Mouse (Mus musculus) CD4-positive, CD25-positive, alpha-beta regulatory T cell, adult 2 months (primary cell): ENCODE results near the gene Pdia5.

Experiments used
- DNase-seq: peaks from one replicate; pipeline ENCODE4 v3.0.0-alpha.2; 2012; ENCODE audit warnings: low read depth, low spot score

The Pdia5 gene

DNA sequence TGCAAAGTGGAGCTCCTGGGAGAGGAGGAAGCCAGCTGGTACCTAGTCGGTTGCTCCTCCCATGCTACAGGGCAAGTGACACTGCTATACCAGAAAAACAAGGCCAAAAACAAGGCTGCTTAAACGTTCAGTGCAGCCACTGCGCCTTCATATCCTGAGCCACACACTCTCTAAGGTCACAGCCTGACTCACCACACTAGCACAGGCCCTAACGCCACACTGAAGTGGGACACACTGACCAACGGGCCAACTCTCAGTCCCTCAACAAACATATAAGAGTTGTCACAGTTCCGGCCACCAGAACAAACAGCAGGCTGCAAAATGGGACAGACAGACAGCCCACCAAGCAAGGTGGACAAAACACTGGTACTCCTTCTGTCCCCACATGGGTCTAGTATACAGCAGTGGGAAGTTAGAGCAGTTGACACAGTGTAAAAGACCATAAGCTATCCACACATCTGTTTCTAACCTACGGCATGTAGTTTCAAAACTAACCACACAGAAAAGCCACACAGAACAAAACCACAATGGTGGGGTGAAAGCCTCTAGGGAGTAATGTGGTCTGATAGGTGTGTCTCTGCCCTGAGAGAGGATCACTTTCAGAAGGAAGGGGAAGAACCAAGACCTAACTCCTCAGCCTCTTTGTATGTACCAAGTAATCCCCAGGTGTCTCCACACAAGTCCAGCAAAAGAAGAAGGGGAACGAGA lies 6.0 kb downstream of the Pdia5 start:
- no peak for DNase-seq

DNA sequence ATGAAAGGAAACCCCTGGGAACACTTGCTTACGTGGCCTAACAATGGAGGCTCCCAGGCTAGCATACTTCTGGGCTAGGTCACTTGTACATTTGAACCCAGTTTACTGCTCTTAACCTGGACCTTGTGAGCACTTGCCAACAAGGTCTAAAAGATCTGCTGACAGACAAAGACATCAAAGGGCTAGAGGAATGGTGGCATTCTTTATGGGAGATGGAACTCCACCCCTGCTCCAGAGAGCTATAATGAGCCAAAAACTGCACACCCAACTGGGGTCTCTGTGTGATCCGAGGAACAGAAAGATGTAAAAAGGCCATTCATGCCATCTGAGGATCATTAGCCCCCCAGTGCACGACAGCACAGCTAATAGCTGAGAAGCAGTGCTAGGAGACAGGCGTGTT lies 6.6 kb downstream of the Pdia5 start:
- no peak for DNase-seq

DNA sequence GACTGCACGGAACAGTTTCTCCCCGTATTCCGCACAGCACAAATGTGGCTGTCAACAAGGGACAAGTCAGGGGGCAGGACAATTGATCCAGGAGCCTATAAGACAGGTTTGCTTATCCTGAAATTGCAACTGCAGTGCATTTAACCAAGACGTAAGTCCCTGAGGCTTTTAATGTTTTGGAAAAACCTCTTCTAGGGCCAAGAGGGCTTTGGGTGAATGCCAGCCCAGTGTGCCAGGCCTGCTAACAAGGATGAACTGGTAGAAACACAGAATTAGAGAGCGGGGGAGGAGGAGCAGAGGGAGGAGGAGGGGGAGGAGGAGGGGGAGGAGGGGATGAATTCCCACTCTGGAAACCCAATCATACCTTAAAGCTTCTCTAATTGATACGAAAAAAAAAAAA lies 11.4 kb downstream of the Pdia5 start:
- no peak for DNase-seq

DNA sequence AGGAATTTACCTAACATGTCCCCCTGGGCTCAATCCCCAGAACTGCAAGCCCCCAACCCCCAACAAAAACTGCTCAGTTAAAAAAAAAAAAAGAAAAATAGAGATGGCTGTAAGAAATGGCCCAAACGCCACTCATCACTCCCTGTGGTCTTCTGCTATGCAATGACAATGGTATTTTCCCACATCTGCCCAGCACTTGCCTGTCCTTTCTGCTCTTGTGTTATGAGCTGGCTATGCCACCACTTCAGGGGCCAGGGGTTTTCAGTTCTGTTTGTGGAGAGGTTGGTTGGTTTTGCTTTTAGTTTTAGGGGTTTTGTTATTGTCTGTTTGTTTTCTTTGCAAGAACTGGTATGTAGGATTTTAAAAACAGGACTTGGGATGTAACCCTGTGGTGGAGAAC lies 13.4 kb downstream of the Pdia5 start:
- DNase-seq = no peak

DNA sequence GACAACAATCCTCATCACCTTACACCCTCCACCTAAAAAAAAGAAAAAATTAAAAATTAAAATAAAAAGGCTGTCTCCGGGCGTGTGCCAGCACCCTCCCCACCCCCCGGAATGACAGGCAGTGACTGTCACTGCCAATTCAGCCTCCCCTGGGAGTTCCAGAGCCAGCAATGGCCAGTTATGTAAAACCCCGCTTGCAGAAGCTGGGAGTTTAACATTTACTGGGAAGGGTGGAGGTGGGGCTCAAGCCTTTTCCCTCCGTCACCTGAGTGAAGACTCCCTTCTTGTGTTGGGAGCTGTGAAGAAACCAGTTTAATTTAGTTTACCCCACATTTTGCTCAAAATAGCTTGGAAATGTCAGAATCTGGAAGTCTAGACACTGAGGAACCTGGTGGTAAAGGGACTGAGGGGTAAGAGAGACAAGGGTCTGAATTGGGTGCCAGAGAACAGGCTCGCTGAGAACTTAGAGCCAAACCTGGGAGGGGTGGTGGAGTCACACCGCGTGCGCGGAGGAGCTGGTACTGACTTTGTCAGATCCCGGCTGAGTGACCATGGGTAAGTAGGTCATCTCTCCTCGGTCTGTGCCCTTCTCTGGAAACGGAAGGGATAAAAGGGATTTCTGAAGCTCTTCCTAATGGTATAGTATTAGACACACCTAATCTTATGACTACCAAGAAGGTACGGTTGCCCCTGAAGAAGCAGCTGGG lies 18.0 kb downstream of the Pdia5 start:
- DNase-seq = no peak

DNA sequence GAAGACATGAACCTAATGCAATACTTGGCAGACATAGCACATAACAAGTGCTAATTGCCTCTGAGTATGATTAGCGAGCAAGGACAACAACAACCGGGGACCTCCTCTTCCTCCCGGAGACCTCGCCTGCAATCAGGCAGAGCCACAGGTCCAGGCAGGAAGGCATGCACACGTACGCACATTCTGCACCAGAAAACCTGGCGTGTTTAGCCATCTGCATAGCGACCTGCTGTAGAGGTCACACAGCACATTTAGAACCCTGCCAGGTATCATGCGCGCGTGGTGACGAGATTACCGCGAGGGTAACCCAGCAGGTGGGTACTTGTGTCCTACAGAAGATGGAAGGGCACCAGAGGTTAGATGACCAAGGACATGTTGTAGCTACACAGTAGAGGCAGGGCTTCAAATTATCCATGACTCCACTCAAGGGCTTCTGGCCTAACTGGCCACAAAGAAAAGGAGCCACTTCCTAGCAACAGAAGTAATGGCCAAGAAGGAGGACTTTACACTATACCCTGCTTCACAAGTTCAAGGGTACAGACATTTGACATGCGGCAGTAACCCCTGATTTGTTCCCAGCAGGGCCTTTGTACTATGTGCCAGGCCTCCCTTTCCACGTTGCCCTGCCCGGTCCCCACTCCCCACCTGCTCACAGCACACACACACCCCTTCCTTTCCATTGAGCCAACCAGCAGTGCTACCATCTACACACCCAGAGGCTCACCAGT lies 18.7 kb downstream of the Pdia5 start:
- no peak for DNase-seq

DNA sequence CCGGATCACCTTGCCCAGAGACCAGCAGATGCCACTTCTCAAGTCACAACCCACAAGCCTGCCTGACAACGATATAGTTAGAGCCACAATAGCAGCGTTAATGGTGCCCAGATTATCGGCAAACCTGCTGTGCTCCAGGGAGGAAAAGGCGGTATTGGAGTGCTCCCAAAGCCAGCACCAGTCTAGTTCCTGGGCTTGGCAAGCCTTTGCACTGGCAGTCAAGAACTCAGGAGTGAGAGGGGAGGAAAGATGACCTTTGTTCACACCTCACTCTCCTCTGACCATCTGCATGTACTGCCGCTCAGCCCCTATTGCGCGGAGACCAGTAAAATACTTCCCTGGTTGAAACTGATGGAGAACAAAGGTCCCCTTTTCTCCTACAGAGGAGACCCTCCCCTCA lies 19.7 kb downstream of the Pdia5 start:
- DNase-seq = no peak

DNA sequence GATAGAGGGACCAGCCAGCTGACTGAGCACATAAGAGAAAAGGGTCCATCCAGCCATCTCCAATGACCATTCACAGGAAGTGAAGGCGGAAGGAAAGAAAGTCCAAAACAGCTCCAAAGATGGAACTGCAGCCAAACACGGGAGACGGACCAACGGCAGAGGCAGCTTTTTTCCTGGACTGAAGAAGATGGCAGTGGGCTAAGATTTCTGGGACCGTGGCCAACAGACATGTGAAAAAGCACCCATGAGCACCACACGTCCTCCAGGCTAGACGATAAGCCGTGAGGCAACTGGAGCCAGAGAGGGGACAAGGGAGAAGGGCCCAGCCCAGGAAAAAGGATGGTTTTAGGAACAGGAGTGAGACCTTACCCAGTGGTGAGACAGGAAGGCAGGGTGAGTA lies 20.6 kb downstream of the Pdia5 start:
- DNase-seq = no peak

DNA sequence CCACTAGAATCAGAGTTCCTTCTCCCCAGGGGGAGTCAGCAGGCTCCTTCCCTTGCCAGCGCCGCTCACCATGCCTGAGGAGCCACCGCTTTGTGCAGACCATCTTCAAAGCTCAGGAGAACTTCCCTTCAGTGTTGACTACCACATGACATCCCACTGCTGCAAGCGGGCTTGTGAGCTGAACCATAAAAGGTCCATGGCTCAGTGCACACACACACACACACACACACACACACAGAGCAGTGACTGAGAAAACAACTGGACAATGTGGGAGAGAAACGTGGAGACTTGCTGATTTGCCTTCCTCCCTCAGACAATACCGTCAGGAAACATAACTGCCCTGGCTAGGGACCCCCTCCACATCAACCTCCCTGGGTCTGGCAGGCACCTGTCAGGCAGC lies 21.7 kb downstream of the Pdia5 start:
- DNase-seq = no peak

DNA sequence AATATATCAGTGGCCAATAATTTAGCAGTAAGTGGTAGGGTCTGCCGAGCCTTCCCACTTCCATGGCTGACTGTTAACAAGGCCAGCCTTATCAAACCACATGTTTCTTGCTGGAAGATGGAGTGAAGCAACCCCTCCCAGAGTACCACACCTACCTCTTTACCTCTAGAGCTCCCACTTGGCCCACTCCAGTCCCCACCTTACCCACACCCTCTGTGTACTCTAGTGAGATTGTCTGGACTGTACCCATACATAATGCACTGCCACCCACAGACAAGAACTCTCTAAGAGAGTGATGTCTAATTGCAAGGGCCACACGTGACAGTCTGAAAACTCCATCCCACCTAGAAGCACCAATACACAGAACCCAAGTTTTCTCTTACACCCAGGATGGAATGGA lies 23.6 kb downstream of the Pdia5 start:
- DNase-seq = no peak

DNA sequence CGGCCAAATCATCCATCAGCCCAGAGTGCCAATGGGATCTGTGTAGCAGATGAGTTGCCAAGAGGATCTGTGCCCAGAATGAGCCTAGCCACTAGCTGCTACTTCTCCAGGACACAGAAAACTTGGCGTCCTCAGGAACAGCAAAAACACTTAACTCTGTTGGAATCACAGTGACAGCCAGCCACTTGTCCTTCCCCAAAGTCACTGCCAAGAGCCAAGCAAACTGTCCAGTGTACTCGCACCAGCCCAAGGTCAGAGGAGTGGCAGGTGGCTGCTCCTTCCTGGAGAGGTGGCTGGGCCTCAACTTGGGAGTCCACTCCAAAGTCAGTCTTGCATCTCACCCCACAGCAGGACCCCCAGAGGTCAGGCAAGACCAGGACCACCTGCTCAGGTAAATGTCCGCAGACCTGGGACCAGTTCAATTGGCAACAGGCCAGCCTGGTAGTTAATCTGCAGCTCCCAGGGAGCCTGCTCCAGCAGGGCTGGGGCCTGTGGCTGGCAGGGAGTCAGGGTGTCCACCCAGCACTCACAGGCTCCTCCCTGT lies 24.8 kb downstream of the Pdia5 start:
- no peak for DNase-seq

DNA sequence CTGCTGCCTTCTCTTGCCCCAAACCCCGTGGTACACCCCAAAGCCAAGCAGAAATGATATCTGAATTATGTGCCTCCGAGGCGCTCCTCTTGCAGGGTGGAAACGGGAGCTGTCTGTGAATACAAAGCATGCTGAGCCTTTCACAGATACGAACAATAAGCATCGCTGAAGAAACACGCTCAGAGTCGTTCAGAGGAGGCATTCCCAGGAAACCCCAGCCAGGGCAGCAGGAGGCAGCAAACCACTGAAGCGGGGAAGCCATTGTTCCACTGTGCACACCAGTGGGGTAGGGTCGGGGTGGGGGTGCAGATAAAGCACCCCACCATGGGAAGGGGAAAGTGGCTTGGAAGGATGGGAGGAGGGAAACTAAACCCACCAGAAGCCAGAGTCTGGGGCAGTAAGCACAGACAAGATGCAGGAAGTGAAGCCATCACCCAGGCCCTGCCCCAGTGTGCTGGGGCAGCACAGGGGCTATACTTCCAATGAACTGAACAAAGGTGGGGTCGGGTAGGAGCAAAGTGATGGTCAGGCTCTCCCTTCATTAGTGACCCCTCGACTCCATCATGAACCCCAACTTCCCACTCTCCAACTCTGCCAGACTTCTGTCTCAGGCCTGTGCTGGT lies 25.9 kb downstream of the Pdia5 start:
- no peak for DNase-seq

DNA sequence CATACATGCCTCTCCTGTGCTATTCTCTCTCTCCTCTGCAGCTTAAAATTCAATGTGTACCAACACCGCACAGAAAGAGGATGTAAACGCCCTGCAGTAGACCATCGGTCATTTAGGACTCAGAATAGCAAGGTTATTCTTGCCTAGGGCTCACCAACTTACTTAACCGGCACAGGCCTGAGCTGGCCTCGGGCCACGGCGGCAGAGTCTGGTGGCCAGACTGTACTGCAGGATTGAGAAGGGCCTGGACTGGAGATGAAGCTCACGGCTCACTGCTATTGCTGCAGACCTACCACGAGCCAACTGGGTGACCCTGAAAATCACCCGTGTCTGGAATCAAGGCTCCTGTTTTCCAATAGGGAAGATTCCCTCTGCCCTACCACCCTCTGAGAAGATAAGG lies 27.0 kb downstream of the Pdia5 start:
- no peak for DNase-seq

DNA sequence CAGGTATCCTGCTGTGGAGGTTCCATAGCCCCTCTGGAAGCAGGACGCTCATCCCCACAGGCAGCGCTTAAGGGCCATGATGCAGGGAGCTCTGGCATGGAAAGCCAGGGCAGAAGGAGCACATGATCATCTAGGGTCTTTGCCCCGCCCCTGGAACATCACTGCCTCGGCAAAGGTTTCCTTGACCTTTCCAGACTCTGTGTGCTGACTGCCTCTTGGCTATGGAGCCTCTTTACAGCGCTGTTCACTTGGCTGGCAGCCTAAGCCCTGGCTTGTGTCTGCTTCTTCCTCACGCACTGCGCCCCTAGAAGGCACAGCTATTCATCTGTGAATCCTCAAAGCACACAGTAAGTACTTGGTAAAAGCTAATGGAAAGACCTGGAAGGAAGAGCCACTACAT lies 27.7 kb downstream of the Pdia5 start:
- DNase-seq = no peak

DNA sequence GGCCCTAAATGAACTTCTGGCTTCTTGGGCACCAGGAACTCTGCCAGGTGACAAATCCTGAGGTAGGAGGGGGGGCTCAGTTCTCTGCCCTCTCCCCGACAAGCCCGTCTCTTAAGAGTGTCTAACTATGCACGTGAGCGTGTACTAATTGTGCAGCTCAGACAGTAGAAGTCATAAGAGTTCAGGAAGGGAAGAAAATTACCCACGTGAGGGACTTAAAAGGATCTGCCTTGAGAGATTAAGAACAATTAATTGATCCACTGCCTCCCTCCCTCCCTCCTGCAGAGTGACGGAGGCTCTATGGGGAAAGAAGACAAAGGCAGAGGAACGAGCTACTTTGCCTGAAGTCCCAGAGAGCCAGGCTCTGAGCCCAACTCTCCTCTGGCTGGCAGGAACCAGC lies 31.1 kb downstream of the Pdia5 start:
- DNase-seq = no peak

DNA sequence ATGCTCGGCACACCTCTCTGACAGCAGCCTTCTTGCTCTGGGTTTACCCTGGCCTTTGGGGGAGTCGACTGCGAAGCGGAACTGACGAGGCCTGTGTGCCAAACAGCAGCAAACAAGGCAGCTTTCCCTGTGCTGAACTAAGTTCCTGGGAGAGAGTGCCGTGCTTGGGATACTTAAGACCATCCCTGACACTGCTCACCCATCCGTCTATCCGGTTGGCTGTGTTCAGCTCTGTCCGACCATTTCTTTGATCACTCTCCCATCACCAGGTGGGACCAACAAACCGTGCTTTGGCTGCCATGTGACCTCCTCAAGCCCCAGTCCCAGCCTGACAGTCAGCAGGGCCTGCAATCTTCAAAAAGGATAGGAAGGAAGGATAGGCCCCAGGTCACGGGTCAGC lies 32.4 kb downstream of the Pdia5 start:
- no peak for DNase-seq

DNA sequence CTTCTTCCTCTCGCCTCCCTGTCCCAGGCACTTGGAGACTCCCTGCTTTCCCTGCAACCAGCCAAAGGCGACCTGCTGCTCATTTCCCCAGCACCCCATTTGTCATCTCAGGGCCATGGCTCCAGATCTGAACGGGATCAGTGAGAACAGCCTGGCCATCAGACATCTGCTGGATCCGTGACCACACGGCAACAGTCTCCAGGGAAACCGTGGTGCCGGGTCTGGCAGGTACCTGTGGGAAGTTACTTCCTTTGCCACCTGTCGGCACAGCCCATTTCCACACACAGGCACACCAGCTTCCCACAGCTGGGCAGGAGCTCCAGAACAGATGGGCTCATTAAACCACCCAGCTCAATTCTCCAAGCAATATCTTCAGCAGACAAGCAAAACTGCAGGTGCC lies 33.2 kb downstream of the Pdia5 start:
- no peak for DNase-seq

DNA sequence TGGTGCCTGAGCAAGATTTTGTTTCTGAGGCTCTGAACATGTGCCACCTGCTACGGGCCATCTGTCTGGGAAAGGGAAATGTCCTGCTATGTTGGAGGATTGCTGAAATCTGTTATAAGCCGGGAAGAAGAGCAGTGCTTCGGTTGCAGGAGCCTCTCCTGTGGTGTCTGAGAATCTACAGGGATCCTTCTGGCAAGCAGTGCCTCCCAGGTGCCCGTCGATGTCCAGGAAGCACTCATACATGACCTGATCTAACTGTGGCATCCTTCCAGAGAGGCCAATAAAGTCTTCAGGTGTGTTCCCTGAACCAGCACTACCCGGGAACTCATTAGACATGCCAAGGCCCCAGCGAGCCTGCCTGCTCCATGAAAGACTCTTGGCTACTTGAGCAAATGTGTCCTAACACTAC lies 33.7 kb downstream of the Pdia5 start:
- no peak for DNase-seq

DNA sequence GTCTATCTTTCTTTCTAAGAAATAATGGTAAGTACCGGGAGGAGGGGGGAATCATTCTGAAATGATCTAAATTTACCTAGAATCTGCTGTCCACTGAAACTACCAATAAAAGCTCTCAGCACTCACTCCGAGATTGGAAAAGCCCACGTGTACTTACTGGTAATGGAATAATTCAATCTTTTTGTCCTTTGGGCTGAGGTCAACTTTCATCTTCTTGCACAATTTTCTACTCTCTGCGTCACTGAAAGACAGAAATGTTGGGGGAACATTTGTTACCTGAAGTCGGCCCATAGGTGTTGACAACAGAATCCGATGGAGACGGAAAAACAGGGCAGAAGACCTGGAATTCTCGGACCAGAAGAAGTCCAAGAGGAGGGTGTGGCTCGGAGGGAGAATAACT lies 34.4 kb downstream of the Pdia5 start:
- DNase-seq = no peak

DNA sequence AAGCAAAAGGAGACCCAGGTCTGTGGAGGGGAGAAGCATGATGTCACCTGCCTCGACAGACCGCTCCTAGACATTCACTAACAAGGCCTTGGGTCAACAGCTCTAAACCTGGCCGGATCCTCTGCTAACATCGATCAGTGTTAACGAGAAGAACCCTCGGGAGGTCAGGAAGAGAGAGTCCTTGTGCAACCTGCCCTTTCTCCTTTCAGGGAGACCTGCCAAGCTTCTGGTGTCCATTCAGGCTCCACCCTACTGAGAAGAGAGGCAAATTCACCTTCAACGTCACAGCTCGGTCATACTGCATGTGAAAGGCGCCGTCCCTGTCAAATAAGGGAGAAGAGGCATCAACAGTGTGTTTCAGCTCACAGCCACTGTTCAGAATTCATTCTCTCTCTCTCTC lies 34.9 kb downstream of the Pdia5 start:
- DNase-seq = no peak

DNA sequence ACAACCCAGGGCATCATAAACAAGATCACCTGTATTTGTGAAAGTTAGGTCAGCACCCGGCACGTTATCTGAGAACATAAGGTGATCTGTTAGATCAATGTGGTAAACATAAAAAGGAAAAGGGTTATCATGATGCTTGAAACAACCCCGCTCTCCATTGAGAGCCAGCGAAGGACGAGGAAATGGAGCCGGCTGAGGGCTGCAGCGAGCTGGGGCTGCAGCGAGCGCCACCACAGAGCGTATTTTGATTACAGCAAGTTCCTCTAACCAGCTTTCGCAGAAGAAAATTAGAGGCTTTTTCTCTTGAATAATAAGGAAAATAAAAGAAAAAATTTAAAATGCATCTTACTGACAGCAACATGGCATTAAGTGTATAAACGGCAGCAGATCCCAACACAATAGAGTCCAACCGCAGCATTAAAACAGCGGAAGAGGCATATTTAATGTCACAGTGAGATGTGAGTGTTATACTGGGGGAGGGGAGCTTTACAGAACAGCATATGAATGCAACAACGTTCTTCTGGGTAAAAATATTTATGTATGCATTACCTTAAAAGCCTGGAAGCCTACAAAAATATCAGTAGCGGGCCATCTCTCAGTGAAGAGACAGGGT lies 40.5 kb downstream of the Pdia5 start:
- DNase-seq = no peak

DNA sequence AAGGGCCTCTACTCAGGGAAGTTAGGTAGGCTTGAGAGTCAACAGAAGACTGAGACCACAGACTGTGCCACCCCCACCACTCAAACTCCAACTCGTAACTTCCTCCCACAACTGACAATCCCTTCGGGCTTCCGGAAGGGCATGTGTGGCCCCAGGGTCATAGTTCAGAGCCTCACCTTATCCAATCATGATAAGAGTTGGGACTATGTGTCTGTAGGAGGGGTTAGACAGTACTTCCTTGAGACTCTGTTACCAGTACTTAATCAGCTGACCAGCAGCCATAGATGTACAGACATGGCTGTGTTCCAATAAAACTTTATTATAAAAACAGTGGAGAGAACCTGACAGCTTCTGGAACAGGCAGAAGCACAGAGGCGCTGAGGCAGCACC lies 48.7 kb downstream of the Pdia5 start:
- no peak for DNase-seq
